Mouse (Mus musculus) layer of hippocampus, adult 9-11 months (tissue): ENCODE measurements at regions not wholly inside any gene's neighbourhood (a gene's known extent, or its start where the extent isn't known, plus 50 kb on each side); places are given as distances from the start of the nearest gene placed in this dataset.

Experiments used
- DNase-seq: peaks from one replicate; pipeline ENCODE4 v3.0.0; 2022

DNA sequence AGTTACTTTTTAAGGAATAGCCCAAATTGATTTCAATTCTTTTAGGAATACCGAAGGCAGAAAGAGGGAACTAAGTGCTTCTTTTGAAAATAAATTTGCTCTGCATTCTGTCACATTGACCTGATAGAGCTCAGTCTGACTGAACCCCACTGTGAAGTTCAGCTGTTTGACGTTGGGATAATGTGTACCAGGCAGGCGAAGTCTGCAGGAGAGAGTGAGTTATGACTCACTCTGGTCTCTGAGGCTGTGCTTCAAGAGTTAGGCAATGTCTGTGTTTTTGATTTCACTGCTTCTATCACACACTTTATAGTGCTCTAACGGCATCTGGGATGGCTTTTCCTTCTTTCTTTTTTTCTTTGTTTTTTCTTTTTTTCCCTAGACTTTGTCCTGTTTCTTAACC is 283.5 kb downstream of the Naf1 start:
- DNase-seq, result no peak

DNA sequence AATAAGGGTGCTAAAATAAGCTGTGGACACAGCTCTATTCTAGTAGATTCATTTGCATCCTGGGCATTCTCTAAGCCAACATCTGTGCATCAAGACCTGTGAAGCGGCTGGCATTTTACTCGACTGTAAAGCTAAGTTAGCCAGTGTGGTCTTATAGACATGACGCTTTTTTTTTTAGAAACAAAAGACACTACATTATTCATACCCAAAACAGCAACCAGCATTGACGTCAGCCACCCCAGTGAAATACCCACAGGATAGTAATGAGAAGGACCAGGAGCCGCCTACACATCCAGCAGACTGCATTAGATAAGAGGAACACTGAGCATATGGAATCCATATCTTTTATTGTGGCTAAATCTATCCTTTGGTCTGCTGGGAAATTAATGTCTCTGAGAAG is 321.7 kb downstream of the Naf1 start:
- DNase-seq, result peak; percentile 74

DNA sequence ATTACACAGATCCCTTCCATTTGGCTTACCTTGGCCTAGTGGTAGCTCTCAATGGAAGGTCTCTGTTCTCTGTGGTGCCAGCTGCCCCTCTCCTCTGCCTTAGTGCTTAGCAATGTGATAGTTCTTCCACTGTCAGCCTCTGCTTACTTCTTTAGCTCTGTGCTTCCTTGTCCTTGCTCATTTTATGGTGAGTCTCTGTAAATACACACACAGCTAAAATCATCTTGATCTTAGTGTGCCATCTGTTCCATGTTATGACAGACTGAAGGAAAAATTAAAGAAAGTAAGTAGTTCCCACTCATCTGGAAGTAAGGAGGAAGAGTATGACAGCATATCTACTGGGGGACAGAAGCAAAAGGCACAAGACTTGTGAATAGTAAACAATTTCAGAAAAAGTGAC is 324.4 kb upstream of the Nat3 start:
- no peak for DNase-seq

DNA sequence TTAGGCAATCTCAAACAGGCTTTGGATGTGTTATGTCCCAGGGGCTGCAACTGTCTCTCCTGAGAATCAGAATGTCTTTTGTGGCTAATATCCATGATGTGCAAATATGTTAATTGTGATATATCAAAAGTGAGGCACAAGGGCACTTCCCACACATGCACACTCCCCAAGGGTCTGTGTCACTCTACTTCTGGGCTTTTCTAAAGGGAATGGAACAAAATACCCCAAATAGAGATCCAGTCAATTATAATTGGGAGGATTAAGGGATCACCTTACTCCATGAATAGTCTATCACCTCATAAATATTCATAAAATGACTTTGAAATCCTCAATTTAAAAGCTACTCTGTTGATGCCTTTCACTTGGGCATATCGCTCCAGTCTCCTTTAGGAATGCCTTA is 317.6 kb upstream of the Nat3 start:
- no peak for DNase-seq

DNA sequence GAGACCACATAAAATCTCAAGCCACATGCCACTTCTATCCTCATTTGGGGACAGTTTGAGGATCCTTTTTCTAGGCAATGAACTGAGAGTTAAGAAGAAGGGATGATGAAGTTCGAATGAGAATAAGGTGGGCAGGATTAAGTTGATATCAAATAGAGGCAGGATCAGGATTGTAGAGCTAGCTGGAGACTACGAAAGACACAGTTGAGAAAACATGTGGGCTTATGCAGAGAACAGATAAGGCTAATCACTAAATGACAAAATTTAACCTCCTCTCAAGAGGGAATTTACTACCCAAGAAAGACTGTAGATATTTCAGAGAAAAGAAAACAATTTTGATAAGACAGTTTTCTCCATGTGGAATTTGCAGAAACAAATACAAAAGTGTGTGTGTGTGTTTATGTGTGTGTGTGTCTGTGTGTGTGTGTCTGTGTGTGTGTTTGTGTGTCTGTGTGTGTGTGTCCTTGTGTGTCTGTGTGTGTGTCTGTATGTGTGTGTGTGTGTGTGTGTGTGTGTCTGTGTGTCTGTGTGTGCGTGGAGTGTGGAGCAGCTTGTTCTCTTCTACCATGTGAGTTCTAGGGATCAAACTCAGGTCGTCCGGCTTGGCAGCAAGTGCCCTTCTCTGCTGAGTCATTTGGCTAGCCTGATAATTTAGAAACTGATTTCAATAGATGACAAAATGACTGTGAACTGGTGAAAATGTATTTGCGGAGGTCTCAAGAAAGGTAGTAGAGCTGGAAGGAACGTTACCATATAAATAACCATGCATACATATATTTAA is 291.5 kb upstream of the Nat3 start:
- no peak for DNase-seq

DNA sequence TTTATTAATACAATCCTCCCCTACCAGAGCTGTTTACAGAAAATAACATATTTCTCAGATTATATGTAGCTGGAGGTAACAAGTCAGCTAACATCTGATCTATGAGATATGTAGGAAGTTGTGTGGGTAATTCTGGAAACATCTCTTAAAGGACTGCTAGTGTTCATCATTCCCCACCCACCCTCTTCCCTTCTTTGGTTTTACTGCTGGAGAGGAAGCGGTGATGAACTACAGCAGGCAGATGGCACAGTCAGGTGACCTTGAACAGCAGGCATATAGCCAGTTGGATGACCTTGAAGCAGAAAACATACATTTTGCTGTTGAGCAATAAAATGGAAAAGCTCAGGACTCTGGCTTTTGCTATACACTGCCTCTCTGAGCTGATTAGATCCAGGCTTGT is 284.7 kb upstream of the Nat3 start:
- peak; percentile 6 for DNase-seq

DNA sequence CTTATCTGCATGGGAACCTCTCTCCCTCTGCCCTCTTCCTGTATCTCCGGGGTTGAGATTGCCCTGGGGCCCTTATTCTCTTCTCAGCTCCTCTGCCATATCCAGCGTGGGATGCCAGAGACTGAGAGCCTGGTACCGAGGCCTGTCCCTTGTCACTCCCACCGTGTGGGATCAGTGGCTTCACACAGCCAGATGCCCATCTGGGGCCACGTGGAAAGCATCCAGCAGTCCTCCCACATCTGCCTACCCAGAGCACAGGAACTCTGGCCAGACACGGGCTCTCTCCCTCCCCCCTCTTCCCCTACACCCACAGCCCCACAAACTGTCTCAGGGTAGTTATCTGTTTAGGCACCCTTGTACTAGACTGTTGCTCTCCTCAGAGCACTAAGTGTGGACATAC is 244.9 kb upstream of the Nat3 start:
- DNase-seq, result no peak

DNA sequence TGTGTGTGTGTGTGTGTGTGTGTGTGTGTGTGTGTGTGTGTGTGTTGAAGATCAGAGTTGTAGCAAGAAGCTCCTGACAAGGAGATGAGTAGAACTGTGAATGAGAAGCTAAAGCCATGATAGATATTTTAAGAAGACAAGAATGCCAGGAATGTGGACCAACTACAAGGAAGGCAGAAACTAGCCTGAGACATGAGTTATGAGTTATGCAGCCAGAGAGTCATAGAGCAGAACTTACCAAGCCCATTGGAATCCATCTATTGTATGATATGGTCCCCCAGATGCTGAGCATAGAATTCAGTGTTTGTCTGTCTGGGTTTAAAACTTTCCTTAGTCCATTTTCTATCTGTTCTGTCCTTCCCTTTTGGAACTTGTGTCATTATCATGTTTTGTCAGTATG is 244.2 kb upstream of the Nat3 start:
- no peak for DNase-seq

DNA sequence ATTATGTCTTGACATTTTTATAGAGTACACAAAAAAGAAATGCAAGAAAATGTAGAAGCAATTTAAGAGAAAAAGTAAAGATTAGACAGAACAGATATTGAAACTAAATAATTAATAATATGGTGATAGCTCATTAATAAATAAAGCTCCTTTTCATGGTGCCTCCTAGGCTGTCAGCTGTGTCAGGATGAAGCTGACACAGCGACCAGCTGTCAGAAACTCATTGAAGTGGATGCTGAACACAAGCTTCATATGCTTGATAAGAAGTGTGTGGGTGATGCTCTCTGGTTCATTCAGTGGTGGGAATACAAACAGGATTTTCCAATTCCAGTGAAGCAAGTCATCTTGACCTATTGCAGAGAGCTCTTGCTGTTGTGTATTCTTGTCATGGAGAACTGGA is 213.2 kb upstream of the Nat3 start:
- DNase-seq, result peak; percentile 3

DNA sequence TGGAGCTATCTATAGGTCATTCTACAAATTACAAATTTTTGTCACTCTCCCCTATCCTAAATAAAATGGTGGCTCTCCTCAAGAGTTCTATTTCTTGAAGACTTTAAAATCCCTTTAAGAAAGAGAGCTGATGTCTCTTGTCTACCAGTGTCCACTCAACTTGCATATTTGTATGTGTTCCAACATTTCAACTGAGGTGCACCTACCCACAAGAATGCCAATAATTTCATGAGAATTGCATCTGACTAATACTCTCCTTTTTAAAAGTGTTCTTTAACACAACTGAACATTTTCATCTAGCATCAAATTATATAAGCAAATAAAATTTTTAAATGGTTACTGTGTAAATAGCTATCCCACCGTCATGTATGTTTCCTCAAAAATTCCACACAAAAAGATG is 206.3 kb upstream of the Nat3 start:
- no peak for DNase-seq

DNA sequence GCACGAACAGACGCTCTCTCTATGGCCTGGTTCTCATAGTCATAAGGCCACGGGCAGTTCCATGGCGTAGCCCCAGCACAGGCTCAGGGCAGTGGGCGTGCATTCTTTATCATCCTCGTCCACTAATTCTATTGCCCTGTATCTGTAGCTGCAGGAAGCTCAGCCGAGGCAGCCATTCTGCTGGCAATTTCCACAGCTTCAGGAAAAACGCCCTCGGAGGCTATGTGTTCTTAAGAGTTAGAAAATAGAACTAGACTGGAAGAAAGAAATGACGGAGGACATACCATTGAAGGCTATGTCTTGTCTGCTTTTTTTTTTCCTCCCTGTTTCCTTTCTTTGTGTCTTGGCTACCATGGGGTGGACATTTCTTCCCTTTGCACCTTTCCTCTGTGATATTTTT is 205.0 kb upstream of the Nat3 start:
- DNase-seq, result no peak

DNA sequence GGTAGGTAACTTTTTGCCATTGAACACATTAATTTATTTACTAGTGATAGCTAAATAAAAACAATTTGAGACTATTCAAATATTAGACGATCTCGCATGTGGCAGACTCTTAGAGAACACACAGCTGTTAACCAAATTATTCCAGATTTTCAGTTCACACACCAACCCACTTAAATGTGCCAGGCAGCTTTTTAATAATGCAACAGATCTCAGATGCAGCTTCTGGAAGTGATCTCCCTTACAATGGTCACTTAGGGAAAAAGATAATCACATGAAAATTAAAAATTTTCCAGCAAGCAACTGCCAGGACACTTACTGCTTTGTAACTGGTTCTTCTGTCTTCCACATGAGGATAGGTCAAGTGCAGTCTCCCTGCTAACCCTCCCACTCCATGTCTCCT is 203.1 kb upstream of the Nat3 start:
- DNase-seq, result peak; percentile 5

DNA sequence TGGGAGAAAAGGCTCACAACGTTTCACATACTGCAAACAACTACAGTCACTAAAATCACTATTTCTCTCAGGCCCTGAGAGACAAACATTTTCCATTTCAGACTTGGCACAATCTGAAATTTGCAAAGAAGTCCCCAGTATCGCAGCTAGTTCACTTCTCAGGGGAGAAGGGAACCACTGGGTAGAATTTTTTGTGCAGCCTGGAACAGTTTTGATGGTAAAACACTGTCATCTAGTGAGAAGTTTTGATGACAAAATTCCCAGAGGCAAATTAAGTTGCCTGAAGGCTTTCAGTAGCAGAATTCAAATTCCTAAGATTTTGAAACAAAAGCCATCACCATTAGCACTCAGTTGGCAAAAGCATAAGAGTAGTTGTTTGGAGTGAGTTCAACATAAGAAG is 195.2 kb upstream of the Nat3 start:
- no peak for DNase-seq

DNA sequence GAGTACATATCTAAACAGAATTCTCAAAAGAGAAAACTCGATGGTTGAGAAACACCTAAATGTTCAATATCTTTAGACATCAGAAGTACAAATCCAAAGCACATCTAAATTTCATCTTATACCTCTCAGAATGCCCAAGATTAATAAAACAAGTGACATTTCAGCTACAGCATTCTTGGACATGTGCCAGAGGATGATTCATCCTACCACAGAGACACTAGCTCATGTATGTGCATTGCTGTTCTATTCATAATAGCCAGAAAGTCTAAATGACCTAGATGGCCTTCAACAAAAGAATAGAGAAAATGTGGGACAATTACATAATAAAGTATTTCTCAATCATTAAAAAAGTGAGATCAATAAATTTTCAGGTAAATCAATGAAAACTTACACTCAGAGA is 146.6 kb upstream of the Nat3 start:
- no peak for DNase-seq

DNA sequence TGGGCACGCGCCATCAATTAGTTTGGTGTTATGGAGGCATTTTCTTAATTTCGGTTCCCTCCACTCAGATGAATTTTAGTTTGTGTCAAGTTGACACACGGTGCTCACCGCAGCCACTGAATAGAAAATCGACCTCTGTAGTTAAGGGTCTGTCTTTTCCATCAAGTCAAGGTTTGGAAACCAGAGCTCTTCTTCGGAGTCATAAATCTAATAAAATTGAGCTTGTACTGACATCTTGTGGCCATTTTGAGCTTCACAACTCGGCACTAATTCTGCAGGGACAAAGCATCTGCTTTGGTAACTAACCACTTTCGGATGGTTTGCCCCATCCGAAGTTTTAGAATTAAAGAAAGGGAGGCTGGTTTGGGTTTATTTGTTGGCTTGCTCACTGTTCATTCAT is 117.7 kb upstream of the Nat3 start:
- no peak for DNase-seq

DNA sequence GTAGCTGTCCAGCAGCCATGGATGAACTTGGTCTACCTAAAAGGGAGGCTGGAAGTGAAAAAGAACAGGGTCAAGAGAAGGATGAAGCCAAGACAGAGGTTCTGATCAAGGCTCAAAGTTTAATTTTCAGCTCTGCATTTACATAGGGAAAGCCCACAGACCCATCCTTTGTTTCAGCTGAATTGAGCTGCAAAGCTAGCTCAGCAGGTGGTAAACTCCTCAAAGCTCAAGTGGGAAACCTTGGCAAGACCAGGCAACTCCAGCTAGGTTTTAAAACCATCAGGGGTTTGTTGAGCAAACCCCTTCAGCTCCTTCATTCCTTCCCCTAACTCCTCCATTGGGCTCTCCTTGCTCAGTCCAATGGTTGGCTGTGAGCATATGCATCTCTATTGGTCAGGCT is 108.8 kb upstream of the Nat3 start:
- no peak for DNase-seq

DNA sequence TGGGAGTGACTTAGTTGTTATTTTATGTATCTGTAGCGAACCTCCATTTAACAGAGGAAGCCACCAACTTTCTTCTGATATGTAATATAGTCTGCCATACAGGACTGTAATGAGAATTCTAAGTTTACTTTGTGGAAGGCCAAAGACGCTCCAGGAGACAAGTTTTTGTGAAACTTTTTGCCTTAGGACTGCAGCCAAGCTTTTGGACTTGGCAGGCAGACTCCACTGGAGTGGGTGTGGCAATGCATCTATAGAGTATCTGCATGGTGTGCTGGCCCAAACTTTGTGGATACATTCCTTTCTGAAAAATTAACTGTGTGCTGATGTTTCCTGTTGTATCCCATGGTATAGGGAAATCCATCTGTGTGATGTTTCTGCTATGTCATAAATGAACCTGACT is 101.1 kb upstream of the Nat3 start:
- DNase-seq, result no peak
